Mouse (Mus musculus) left cerebral cortex, adult 11 months (tissue): ENCODE results near the gene Litaf.
"Not testable (repeated sequence)": the region's sequence is repeated elsewhere in the genome, so short reads cannot be mapped to it uniquely, and the experiment has no call there.

Source experiments
- DNase-seq: peaks from one replicate; pipeline ENCODE4 v3.0.0; 2022; ENCODE audit warnings: low spot score

The Litaf gene

DNA sequence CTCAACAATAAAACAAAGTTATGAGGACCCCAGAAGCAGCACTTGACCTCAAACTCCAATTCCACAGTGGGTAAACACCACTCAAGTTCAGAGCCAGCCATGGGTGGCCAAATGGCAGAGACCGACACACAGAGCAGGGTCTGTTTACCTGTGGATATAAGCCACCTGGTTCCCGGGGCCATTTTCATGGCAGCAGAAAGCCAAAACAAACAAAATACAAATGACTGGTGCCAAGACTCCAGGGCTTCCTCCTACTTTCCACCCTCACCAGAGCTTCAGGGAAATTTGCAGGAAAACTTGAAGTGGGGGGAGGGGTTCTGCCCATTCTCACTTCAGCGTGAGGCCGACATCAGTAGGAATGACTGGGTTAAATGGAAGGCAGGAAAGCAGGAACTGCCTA, 75.2 kb downstream of the Litaf start:
- DNase-seq, result no peak

DNA sequence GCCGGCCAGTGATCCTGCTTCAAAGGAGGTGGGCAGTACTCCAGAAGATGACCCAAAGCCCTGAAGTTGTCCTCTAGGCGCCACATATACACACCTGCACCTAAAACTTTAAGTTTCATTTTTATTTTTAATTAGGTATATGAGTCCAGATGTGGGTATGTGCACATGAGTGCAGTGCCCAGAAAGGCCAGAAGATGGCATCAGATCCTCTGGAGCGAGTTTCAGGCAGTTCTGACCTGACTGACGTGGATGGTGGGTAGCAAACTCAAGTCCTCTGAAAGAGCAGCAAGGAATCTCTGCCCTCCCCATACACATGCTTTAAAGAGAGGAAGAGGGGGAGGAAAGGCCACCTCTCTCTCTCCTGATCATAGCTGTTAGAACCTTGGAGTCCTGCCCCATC, 76.1 kb downstream of the Litaf start:
- no peak for DNase-seq

DNA sequence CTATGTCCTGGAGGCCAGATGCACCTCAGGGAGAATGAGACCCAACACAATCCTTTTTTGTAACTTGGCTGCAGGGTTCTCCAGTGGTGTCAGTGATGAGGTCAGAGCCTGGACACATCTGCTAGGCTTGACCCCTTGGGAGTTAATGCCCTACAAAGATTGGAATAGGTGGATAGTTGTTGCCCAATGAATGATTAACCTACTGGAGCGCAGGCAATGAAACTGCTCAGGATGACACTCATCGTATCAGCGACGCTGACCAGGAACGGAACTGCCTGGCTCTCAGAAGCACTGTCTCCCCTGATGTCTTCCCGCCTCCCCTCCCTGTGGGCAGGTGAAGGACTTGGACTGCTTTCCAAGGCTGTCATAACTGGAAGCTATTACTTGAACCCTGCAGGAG, 76.6 kb downstream of the Litaf start:
- no peak for DNase-seq

- no peak for DNase-seq
Observed at GRCm38 (mm10) chr16:10988261-10988660, 77.7 kb downstream of the Litaf start.

GRCm38 (mm10) chr16:10984534-10984933, 81.4 kb downstream of the Litaf start:
- DNase-seq, result no peak

GRCm38 (mm10) chr16:10981493-10982070, 84.4 kb downstream of the Litaf start:
- no peak for DNase-seq

- no peak for DNase-seq
Observed at GRCm38 (mm10) chr16:10979064-10979803, 86.7 kb downstream of the Litaf start.

GRCm38 (mm10) chr16:10977877-10978276, 88.1 kb downstream of the Litaf start:
- DNase-seq, result no peak

DNA sequence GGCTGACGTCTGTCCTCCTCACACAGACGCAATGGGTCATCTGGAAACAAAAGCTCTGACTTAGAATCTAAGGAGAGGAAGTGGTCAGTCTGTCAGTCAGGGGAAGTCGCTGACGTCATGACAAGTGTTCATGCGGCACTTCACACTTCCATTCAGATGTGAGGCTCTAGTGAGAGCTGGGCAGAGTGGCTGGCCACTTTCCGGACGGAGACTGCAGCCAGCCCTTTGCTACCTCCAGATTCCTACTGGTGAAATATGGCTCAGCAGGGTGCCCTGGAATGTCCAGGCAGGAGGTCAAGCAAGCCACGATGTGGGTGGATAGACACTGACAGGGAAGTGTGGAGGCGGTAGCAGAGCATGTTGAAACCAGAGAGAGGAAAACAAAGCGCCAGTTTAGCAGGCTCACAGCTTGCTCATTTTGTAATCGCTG, 89.7 kb downstream of the Litaf start:
- DNase-seq, result no peak

DNA sequence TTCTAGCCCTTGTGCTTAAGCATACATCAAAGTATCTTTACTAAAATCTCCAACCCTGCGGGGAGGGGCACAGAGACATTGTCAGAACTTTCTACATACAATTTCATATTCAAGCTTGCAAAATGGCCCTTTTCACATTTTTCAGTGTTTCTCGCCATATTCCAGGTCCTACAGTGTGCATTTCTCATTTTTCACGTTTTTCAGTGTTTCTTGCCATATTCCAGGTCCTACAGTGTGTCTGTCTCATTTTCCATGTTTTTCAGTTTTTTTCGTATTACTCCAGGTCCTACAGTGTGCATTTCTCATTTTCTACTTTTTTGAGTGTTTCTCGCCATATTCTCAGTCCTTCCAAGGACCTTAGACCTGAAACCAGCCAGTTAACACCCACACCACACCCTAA, 91.0 kb downstream of the Litaf start:
- no peak for DNase-seq

- DNase-seq, result no peak
Observed at GRCm38 (mm10) chr16:10974037-10974446, 91.9 kb downstream of the Litaf start.

DNA sequence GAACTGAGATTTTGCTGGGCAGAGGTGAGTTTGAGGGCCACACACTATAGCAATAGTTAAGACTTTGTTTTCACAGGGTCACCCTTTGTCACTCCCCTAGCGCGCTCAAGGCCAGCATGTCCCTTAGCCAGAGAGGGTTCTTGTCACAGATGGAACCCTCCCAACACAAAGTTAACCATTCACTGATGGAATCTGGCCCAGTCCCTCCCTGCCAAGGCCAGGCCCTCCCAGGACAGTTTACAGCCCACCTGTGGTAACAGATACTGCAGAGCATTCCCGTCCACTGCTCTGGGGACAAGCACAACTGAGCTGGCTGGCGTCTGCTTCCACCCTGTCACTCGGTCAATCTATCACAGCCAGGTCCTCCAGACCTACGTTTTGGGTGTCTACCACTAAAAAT, 93.7 kb downstream of the Litaf start:
- DNase-seq, result no peak

DNA sequence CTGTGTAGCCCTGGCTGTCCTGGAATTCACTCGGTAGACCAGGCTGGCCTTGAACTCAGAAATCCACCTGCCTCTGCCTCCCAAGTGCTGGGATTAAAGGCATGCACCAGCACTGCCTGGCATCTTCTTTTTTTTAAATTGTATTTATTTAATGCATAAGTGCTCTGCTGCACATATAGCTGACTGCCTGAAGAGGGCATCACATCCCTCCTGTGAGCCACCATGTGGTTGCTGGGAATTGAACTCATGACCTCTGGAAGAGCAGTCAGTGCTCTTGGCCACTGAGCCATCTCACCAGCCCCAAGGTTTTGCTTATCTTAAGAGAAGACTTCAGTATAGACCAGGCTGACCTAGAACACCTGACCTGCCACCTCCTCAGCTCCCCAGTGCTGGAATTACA, 96.0 kb downstream of the Litaf start:
- not testable (repeated sequence) for DNase-seq

DNA sequence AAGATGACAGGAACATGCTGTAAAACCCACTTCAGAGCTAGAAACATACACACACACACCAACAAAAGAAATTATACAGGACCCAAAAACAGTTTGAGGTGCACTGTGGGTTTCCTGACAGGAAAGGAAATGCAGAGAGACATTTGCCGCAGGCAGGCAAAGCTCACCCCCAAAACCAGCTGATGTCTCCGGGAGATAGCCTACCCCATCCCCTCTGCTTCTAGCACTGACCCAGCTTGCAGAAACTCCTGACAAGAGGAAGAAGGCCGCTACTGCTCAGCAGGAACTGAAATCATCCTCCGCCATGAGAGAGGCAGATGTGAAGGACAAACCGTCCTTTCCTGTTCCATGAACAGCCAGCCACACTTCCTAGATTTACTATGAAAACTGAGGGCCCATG, 96.6 kb downstream of the Litaf start:
- DNase-seq, result no peak

DNA sequence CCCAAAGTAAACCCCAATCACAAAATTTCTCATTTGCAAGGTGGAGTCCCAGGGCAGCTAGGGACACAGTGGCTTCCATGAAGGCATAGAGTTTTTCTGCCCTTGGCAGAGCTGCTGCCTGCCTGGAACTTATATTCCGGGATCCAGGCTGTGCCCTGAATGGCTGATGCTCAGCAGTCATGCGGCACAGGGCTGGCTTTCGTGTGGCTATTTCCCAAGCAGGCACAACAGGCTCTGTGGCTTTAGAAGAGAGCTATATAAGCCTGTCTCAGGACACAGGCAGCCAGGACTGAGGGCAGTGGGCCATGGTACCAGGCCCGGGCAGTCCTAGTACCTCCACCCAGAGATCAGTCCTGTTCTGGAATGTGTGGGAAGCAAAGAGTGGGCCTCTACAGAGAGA, 97.7 kb downstream of the Litaf start:
- no peak for DNase-seq

GRCm38 (mm10) chr16:10967756-10968155, 98.2 kb downstream of the Litaf start:
- DNase-seq, result no peak

DNA sequence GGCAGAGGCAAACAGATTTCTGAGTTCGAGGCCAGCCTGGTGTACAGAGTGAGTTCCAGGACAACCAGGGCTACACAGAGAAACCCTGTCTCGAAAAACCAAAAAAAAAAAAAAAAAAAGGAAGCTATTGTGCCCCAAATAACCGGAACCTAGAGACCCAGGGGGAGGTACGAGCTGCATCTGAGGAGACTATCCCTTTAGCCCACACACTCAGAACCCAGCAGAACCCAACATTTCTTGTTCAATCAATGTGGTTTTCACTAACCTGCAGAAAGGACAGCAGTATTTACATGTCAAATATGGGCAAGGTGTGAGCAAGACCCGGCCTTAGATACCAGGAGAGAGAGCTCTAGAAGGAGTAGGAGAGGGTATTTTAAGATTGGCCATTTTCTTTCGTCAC, 98.9 kb downstream of the Litaf start:
- no peak for DNase-seq

DNA sequence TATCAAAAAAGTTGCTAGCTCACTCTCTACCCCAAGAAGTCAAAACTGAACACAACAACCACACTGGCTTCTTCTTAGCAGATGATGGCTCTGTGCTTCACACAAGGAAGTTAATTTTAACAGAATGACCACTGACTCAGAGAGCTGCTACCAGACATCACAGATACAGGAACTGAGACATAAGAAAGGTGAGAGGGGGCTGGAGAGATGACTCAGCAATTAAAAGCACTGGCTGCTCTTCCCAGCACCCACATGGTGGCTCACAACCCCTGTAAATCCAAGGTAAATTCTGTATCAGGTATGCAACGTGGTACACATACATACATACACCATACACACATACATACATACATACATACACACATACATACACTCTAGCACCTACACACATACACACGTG, 100.9 kb downstream of the Litaf start:
- no peak for DNase-seq

GRCm38 (mm10) chr16:10960916-10961315, 105.0 kb downstream of the Litaf start:
- DNase-seq, result no peak

DNA sequence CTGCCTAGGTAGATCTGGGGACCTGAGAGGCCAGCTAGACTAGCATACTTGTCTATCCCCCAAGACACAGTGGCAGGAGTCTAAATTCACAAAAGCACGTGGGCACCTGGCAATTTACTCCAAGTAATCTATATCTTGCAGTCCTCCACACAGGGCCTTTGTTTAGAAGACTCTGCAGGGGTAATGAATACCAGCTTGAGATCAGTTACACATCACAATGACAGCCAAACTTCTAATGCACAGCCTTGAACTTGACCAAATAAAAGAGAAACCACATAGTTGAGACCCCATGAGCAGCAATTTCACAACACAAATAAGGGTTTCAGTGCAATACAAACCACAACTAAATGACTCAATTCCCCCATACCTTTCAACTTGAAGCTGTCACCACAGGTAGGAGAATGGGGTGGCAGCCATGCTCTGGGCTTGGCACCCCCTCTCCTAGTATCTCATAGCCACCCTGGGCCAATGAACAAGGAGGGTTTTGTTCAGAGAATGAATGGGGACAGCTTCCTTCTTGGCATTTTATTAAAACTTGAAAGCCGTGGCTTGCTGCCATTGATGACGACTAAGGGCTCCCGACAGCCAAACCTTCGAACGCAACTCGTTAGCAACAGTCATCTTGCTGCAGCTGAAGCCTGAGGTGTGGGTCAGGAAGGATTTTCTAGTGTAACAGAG, 107.1 kb downstream of the Litaf start:
- DNase-seq, result no peak

DNA sequence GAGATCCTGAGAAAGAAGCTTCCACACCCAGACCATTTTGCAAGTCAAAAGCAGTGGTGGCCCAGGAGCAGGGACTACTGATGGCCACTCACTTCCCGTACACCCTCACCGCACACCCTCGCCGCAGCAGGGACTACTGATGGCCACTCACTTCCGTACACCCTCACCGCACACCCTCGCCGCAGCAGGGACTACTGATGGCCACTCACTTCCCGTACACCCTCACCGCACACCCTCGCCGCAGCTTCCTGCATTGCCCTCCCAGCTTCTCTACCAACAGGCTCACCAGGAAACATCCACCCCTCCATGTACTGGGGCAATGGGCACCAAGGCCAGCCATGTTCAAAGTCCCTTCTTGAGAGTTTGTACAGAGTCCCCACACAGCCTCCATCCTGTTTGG, 107.7 kb downstream of the Litaf start:
- DNase-seq, result not testable (repeated sequence)

- DNase-seq, result no peak
Observed at GRCm38 (mm10) chr16:10957794-10958193, 108.2 kb downstream of the Litaf start.

DNA sequence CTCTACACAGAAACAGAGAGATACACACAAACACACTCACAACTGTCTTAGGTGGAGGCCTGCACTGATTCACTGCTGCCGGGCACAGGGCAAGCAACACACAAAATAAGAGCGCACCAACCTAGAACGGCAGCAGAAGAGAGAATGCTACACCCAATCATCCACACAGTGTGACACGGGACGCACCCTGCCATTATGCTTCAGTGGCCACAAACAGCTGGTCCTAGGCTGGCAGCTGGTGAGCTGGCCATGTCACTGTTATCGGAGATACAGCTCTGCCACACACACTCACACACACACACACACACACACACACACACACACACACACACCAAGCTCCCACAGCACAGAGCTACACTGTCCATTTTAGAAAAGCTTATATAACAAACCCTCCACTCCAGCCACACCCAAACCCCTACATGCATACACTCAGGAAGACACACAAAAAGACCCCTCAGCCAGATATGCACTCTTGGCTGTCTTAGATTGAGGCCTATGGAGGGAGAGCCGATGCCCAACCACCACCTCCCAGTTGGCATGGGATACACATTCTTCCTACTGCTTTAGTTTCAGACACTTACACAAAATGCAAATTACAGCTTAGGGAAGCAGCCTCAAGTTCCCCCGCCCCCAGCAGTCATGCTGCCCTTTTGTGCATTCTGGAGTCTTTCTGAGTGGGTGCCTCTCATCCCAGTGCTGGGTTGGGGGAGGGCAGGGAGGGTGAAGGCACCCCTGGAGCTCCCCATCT, 108.8 kb downstream of the Litaf start:
- peak; percentile 51 for DNase-seq
